Mouse (Mus musculus) yolk sac, embryonic 10.5 days (tissue): ENCODE measurements around the gene Atp5j2.

ENCODE experiments used
- DNase-seq: peaks from one replicate; pipeline ENCODE4 v3.0.0-alpha.2; 2017; ENCODE audit warnings: low spot score

The Atp5j2 gene

DNA sequence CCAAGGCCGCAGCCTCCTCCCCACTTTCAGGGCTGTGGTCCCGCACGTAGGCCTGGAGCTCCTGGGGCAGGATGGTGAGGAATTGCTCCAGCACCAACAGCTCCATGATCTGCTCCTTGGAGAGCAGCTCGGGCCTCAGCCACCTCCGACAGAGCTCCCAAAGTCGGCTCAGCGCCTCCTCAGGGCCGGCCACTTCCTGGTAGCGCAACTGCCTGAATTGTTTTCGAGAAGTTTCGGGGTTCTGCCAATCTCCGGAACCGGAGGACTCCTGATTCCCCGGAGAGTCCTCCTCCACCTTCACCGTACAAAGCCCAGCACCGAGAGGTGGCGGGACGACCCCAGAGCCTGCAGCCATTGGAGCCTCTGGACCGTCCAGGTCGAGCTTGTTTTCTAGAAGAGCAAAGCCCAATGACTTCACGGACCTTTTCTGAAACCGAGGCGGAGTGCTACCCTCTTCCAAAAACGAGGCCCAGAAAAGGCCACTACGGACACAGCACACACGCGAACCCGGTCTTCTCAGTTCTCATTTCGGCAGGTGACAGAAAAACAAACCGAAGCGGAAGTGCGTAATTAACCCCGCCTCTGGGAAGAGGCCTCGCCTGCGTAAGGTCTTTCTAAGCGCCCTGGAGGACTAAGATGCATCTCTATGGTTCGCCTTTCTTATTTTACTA is 9.6 kb upstream of the Atp5j2 start, which contains the start of gene Zkscan14:
Gene Zkscan14, minus strand, starts transcription at position 548 of the 671 bp plus-strand sequence.
- DNase-seq, result peak; percentile 82

- no peak for DNase-seq
Measured at GRCm38 (mm10) chr5:145200387-145200786, 8.5 kb upstream of the Atp5j2 start.

DNA sequence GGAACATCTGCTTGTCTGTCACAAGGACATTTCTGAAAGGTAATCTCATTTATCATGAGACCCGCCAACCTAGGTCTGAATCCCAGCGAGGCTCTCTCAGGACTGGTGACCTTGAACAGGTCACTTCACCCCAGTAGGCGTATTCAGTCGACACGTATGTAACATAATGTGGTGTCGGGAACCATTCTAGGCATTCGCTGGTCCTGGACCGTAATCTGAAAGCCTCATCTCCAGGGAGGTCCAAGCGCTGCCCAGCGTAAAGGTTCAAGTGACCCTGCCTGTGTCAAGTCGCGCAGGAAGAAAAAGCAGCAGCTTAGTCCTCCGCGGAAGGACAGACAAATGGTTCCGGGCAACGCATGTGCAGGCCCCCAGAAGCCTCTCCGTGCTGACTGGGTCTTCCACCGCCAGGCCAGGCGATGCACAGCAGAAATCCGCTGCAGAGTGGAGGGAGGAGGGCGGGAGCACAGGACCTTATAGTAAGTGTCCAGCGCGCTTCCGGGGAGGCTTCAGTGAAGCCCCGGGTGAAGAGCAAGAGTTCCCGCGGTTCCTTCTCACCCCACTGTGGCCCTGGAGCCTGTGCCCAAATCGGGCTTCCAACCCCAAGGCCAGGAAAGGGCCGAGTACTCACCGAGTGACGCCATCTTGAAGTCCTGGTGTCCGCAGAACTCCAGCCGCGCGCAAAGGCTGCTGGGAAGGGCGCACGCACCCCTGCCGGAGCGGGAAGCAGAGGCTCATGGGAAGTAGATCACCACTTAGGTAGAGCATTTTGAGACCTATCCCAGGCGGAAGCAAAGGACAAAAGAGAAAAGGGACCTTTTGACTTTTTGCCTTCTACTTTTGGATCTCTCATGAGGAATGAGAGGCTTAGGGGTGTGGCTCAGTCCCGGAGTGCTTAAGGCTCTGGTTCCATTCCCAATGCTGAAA is 725 bp downstream of the Atp5j2 start:
- peak; percentile 91 for DNase-seq

DNA sequence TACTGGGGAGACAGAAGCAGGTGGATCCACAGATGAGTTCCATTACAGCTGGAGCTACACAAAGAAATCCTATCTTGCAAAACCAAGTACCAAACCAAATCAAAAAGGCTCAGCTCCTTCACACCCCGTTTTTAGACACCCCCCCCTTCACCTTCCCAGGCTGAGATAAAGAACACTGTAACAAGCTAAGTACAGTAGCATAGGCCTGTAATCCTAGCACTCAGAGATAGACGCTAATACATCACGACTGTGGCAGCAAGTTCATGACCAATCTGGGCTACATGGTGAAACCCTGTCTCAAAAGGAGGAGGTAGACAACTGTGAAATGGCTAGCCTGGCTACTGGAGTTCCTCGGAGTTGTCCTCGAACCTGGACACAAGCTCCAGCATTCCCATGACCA is 1.5 kb downstream of the Atp5j2 start:
- DNase-seq, result no peak

GRCm38 (mm10) chr5:145189416-145189815 is 2.4 kb downstream of the Atp5j2 start:
- no peak for DNase-seq

- DNase-seq, result no peak
Measured at GRCm38 (mm10) chr5:145185244-145185643, 6.6 kb downstream of the Atp5j2 start.

- peak; percentile 69 for DNase-seq
Measured at GRCm38 (mm10) chr5:145178461-145178980, 13.3 kb downstream of the Atp5j2 start.

- no peak for DNase-seq
Measured at GRCm38 (mm10) chr5:145167306-145167661, 24.6 kb downstream of the Atp5j2 start.

DNA sequence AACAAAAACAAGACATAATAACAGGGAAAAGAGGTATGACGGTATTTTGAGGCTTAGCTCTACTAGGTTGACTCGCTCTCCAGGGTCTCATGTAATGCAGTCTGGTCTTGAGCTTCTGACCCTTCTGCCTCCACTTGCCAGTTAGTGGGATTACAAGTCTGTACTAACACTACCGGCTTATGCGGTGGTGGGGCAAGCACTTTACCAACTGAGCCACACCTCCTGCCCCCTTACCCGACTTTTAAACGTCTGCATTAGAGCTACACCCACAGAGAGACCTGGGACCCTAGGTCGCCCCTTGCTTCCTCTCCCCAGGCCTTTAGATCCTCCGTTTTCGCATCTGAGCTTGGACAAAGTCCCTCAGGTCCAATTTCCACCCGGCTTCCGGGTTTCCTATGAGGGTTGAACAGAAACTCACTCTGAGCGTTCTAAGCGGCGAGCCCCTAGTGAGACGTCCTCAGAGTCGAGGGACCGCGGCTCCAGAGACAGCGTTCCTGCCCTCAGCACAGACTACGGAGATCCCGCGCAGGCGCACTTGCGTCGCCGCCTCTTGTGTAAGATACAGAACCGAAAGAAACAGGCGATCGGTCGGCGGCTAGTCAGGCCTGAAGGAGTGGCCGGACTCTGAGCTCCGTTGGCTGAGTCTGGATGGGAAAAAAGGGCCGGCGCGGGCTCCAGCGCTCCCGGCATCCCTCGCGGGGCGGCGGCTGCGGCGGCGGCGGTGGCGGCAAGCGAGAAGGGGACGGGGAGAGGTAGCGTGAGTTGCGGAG is 25.1 kb downstream of the Atp5j2 start, which contains the start of the genes Ptcd1 and Cpsf4:
Gene Ptcd1, minus strand, starts transcription at position 573 of the 770 bp plus-strand sequence.
Gene Cpsf4, plus strand, starts transcription at position 678 of the 770 bp plus-strand sequence.
- peak; percentile 98 for DNase-seq

- no peak for DNase-seq
Measured at GRCm38 (mm10) chr5:145165184-145165583, 26.7 kb downstream of the Atp5j2 start.

DNA sequence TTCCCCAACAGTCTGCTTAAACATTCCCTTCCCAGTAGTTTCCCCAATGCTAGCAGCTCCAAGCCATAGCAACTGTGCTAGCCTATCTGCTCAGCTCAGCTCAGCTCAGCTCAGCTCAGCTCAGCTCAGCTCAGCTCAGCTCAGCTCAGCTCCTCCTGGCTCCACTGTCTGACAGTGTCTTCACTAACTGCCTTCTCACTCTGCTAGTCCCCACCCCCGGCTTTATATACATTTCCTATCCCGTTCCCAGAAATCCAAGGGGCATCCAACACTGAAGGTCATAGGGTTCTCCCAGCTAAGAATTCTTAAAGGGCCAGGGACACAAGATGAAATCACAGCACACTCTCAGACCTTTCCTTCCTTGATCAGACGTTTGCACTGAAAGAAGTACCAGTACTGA is 27.2 kb downstream of the Atp5j2 start:
- no peak for DNase-seq

GRCm38 (mm10) chr5:145161361-145161760 is 30.5 kb downstream of the Atp5j2 start:
- no peak for DNase-seq

- DNase-seq, result no peak
Measured at GRCm38 (mm10) chr5:145152690-145153089, 39.2 kb downstream of the Atp5j2 start.

DNA sequence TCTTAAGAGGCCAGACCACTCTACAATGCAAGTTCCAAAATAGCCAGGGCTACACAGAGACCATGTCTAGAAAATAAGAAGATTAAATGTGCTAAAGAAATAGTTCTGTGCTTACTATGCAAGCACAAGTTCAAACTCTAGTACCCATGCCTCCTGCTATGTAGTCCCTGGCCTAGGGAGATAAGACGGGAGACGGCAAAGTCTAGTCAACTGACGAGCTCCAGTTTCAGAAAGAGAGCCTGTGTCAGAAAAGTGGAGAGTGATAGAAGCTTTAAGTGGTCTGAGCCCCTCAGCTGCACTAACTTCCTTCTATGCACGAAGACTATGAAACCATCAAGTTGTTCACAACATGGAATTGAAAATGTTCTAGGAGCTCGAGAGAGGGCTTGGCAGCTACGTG is 42.6 kb downstream of the Atp5j2 start:
- DNase-seq, result no peak

DNA sequence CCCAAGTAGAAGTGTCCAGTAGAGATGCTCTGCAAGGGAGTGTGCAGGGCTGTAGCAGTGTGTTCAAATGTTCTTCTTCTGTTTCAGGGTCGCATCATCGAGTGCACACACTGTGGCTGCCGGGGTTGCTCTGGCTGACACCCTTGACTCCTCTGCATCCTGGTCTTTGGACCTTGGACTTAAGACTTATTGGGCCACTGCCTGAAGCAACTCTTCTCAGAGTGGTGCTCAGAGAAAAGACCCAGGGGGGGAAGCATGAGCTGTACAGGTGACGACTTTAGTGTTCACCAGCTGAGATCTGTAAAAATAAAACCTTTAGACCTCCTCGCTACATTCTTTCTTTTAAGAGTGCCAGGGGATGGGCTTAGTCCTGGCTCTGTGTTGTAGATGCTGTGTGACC is 44.1 kb downstream of the Atp5j2 start:
- peak; percentile 61 for DNase-seq

DNA sequence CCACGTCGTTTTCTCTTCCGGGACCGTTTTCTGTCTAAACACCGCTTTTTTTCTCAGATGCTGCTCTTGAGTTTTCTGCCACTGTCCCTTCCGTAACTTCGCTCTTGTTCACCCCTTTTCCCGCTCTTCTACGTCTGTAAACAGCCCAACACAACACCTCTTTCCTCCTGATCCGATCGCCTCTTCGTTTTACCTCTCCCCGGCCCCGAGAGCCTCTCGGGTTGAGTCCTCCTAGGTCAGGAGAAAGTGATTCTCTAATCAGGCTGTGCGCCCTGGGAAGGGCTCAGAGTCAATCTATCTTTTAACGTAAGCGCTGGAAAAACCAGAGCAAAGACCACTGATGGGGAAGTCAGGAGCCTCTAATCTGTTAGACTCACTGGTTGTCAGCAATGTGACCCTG is 51.3 kb downstream of the Atp5j2 start:
- no peak for DNase-seq

DNA sequence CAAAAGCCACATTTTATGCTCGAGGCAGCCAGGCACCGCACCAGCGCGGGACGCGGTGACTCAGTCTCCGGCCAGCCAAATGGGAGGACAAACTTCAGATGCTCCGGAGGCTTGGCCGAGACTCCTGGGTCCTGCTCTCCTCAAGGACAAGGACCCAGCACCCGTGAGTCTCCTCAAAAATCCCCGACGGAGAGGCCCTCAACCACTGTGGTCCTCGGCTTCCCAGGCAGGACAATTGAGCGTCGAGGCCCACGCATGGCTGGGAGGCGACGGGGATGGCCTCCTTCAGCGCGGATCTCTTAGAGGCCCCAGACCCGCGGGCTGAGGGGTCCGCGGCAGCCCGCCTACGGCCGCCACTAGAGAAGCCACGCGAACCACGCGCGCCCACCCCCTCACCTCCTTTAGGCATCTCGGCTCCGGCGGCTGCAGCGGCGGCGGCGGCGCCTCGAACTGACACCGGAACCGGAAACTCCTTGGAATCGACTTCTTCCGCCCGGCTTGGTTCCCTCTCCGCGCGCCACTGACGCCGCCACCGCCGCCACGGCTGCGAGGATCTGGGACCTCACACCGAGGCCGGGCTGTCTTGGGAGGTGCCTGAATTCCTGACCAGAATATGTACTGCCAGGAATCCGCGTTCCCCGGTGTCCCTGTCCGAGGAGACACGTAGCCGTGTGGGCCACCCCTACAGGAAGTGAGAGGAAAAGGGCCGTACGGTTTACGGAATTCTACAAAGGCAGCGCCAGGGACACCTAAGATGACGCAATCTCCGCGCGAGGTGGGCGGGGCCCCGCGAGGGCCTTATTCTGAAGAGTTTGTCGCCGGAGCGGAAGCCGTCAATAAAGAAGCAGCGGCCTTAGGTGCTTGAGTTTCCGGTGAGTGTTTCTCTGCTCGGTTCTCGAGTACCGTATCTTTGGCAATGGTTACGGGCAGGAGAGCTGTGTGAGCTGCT is 52.0 kb downstream of the Atp5j2 start, which contains the start of the genes Pdap1 and Bud31:
Gene Pdap1, minus strand, starts transcription at position 668 of the 949 bp plus-strand sequence.
Gene Bud31, plus strand, starts transcription at position 792 of the 949 bp plus-strand sequence.
- DNase-seq, result peak; percentile 94

DNA sequence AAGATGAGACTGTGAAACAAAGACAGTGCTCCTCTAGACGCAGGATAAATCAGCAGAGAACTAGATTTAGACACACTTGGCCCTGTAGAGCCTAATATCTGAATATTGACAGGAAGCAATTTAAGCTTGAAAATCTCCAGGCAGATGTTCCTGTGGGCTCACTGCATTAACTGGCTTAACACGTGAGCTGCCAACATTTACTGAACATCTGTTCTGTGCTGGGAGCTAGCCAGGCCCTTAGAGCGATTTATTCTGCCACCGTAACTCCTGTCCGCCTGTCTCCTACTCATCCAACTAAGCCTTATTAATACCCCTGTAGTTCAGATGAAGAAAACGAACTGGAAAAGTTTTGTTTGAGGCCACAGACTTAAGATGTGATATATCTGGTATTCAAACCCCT is 53.0 kb downstream of the Atp5j2 start:
- no peak for DNase-seq
